Mouse (Mus musculus): ENCODE data around the gene Fndc3b. TPM values are rescaled to one million over a fixed set of nuclear protein-coding genes. Genes with fewer than 3 reads are reported as not detected.
"Not testable (repeated sequence)": the region's sequence is repeated elsewhere in the genome, so short reads cannot be mapped to it uniquely, and the experiment has no call there.

The Fndc3b gene
- polyA plus RNA-seq, 2 experiments from 2014 or later: 0.28 to 0.51 TPM

- peak; percentile 44 for ATAC-seq
Measured at GRCm38 (mm10) chr3:27461037-27461436, 250.1 kb downstream of the Fndc3b start.

GRCm38 (mm10) chr3:27458416-27458815, 252.7 kb downstream of the Fndc3b start:
- peak; percentile 65 for ATAC-seq

- no peak for ATAC-seq
Measured at GRCm38 (mm10) chr3:27456514-27456913, 254.6 kb downstream of the Fndc3b start.

- ATAC-seq: peak; percentile 45
Measured at GRCm38 (mm10) chr3:27454402-27455195, 256.5 kb downstream of the Fndc3b start.

- ATAC-seq: no peak
Measured at GRCm38 (mm10) chr3:27453453-27454098, 257.5 kb downstream of the Fndc3b start.

- ATAC-seq: no peak
Measured at GRCm38 (mm10) chr3:27449447-27449846, 261.7 kb downstream of the Fndc3b start.

GRCm38 (mm10) chr3:27448367-27448766, 262.7 kb downstream of the Fndc3b start:
- no peak for ATAC-seq

GRCm38 (mm10) chr3:27439704-27440103, 271.4 kb downstream of the Fndc3b start:
- ATAC-seq: no peak

- no peak for ATAC-seq
Measured at GRCm38 (mm10) chr3:27435096-27435620, 275.9 kb downstream of the Fndc3b start.

GRCm38 (mm10) chr3:27432981-27433380, 278.1 kb downstream of the Fndc3b start:
- ATAC-seq: no peak

GRCm38 (mm10) chr3:27430621-27431263, 280.4 kb downstream of the Fndc3b start:
- no peak for ATAC-seq

GRCm38 (mm10) chr3:27427406-27427805, 283.7 kb downstream of the Fndc3b start:
- no peak for ATAC-seq

- no peak for ATAC-seq
Measured at GRCm38 (mm10) chr3:27424049-27424667, 286.9 kb downstream of the Fndc3b start.

- ATAC-seq: no peak
Measured at GRCm38 (mm10) chr3:27422521-27422920, 288.6 kb downstream of the Fndc3b start.

- no peak for ATAC-seq
Measured at GRCm38 (mm10) chr3:27421980-27422379, 289.1 kb downstream of the Fndc3b start.

- ATAC-seq: no peak
Measured at GRCm38 (mm10) chr3:27418602-27419001, 292.5 kb downstream of the Fndc3b start.

- no peak for ATAC-seq
Measured at GRCm38 (mm10) chr3:27416786-27417185, 294.3 kb downstream of the Fndc3b start.

GRCm38 (mm10) chr3:27413566-27413965, 297.5 kb downstream of the Fndc3b start:
- ATAC-seq: no peak

- ATAC-seq: no peak
Measured at GRCm38 (mm10) chr3:27411286-27411685, 299.8 kb downstream of the Fndc3b start.

- no peak for ATAC-seq
Measured at GRCm38 (mm10) chr3:27408564-27408963, 302.5 kb downstream of the Fndc3b start.

GRCm38 (mm10) chr3:27406440-27406839, 304.7 kb downstream of the Fndc3b start:
- no peak for ATAC-seq

- ATAC-seq: not testable (repeated sequence)
Measured at GRCm38 (mm10) chr3:27400996-27401395, 310.1 kb downstream of the Fndc3b start.

- ATAC-seq: no peak
Measured at GRCm38 (mm10) chr3:27389923-27390322, 321.2 kb downstream of the Fndc3b start.

Data from CD4-positive, CD25-positive, alpha-beta regulatory T cell, adult 4 months (primary cell).